Mouse (Mus musculus) testis, postnatal 14 days (tissue): ENCODE results near the gene Fancf.

ENCODE experiments used
- DNase-seq: peaks from one replicate; pipeline ENCODE4 v3.0.0; 2021; ENCODE audit warnings: low spot score

Gene Fancf

DNA sequence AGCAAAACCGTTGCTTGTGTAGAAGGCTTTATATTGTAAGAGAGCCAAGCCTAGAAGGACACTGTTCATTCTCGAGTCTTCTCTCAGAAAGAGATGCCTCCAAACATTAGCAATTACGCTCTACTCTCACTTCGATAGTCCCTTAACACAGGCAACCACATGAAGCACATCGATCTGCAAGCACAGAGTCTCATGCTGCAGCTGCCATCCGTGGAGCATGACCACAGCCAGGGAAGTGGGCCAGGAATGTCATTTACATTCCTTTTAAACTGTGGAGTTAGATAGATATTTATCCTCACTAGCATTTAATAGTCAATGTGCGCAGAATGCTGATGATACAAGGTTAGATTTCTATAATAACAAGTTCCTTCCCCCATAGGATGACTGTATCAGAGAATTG, 21.6 kb downstream of the Fancf start:
- DNase-seq, result no peak

DNA sequence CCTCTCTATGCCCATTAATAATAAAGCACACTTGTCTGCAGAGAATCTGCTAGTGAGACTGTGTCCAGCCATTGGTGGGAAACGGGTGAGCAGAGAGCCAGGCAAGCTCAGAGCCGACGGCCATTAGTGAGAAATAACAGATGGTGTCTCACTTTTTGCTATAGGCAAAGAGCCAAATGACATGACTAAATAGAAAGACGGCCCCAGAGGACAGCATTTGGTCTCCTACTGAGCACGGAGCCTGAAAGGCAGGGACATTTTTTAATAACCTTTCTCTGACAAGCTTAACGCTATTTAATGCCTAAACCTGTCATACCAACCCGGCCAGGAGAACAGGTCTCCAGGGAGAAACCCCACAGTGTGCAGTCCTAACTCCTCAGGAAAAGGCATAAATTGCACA, 30.1 kb downstream of the Fancf start:
- no peak for DNase-seq

DNA sequence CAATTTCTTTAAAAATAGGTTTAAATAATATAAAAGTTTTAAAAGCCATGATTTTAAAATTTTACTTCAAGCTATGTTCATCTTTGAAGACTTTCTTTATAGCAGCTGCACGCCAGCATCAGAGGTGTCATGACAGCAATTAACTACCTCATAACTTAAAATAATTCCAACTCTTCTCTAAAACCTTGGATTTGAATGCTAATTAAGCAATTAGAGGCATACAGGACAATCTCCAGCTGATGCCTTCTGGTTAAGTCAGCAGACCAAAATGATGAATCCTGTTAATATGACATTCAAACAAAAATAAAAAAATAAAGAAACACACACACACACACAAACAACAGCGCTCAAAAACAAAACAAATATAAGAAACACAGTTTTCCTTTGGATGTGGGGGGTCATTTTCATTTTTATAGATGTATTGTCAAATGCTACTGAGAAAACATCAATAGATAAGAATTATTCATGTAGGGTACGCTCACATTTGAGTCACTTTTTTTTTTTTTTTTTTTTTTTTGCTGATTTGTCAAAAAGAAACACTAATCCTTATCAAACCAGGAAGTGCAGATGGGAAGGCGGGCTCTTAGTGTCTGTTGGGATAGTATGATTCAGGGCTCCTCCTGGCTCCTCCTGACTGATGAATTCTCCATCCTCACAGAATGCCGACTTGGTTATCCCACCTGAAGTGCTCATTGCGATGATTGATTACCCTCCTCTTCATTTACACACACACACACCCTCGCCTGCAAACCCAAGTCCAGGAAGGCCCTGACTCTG, 38.3 kb downstream of the Fancf start:
- no peak for DNase-seq

- DNase-seq, result no peak
Observed at GRCm38 (mm10) chr7:51821467-51821866, 40.6 kb downstream of the Fancf start.

GRCm38 (mm10) chr7:51819891-51820290, 42.2 kb downstream of the Fancf start:
- DNase-seq, result no peak

- no peak for DNase-seq
Observed at GRCm38 (mm10) chr7:51818251-51818974, 43.7 kb downstream of the Fancf start.

DNA sequence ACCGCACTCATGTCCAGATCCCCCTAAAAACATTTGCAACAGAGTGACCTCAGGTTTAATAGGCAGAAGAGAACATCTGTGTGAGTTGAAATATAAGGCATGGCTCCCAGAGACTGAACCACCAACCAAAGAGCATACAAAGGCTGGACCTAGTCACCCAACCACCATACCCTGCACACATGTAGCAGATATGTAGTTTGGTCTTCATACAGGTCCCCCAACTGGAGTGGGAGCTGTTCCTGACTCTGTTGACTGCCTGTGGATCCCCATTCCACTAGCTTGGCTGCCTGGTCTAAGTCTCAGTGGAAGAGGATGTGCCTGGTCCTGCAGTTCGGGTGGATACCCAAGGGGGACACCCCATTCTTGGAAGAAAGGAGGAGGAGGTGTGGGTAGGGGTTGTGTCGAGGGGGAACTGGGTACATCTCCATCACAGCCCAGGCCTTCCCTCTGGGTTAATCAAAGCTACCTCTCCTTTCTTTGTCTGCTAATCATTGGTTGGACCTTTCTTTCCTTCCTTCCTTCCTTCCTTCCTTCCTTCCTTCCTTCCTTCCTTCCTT, 45.7 kb downstream of the Fancf start:
- DNase-seq, result no peak

- DNase-seq, result no peak
Observed at GRCm38 (mm10) chr7:51815473-51816282, 46.4 kb downstream of the Fancf start.
